Mouse (Mus musculus): ENCODE measurements around the gene Macrod2. TPM values are rescaled to one million over a fixed set of nuclear protein-coding genes. Genes with fewer than 3 reads are reported as not detected.

Gene Macrod2
- total RNA-seq, 1 experiment from 2014 or later: 7.5 TPM

DNA sequence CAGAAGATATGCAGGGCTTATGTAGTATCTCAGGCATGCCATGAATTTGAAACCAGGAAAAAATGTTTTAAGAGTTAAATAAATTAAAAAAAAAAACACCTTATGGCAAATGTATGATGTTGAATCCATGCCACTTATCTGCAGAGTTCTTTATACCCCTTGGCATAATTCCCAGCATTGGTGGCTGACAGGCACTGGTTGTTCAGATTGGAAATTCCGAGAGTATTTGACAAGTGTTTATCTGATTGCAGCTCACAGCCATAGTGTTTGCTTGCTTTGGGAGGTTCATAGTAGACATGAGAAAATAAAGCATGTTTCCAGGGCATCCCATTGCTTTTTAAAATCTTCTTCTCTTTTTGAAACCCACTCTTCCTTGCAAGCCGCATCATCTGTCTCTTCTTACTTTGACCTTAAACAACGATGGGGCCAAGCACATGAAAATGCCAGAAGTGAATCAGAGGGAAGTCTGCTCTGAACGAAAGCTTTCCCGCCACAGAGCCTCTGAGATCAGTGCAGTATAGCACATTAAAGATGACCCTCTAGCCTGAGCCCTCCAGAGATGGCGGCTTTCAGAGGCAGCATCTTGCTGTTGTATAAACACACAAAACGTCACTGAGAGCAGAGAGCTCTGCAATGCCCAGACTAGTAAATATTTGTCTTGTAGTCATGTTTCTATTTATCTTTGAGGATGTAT lies 1305.8 kb downstream of the Macrod2 start:
- no peak for DNase-seq

DNA sequence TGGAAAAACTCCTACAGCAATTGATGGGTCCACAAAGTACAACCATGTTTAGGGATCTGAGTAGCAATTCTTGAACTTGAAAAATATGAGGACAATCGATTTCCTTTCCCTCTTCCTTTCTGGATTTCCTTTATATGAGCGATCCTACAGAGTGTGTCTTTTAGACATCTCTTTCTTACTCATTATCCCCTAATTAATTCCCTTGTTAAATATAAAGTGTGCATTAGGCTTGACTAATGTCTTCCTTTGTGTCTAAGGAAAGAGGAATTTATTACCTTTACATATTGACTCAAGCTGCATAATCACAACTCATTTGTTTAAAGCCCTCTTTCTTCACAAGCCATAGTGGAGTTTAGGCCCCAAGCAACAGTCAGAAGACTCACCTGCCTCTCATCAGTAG lies 1316.7 kb downstream of the Macrod2 start:
- no peak for DNase-seq

DNA sequence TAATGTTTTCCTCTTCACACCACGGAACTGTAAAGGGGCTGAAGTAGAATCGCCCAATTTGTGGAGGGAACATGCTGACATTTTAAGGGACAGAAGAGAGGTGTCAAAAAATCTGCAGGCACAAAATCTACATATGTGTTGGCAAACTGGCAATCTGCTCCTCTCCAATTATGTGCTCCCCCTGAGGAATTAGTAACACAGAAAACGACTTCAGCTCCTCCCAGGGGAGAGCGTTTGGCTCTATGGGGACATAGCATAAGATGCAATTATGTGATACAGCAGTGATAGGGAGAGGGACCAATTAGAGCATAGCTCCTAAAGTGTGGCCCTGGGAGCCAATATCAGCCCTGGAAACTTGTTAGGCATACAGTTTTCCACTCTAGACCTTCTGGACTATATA lies 1317.2 kb downstream of the Macrod2 start:
- DNase-seq: no peak

DNA sequence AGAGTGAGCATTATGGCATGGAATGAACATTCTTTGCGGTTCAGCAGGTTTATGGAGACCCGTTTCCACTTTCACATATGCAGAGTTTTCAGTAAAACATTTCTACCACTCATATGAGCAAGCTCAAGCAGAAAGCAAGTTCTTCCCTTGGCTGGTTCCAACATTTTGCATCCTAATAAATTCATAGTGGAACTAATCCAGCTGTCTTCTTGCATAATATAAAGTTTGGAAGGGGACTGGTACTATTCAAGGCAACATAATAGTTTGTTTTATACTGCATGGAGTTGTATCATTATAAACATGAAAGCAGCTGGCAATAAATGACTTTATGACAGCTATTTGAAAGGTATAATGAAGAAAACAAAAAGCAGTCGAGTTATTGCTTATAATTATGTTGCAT lies 1320.0 kb downstream of the Macrod2 start:
- no peak for DNase-seq

DNA sequence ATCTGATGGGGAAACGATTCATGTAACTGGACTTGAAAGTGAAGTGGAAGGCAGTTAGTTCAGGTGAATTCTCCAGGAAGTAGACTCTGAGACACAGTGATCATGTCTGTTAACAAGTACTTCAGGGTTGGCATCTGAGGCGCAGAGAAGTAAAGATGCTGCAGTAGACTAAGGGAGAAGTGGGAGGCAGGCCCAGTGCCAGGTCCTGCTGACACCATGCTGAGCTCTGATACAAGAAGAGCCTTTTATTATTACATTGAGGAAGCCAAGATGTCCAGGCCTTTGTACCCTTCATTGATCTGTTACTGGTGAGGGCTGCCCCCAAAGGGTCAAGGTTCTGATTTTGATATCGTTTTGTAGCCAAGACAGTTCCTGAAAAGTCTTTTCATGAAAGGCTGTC lies 1327.4 kb downstream of the Macrod2 start:
- no peak for DNase-seq

DNA sequence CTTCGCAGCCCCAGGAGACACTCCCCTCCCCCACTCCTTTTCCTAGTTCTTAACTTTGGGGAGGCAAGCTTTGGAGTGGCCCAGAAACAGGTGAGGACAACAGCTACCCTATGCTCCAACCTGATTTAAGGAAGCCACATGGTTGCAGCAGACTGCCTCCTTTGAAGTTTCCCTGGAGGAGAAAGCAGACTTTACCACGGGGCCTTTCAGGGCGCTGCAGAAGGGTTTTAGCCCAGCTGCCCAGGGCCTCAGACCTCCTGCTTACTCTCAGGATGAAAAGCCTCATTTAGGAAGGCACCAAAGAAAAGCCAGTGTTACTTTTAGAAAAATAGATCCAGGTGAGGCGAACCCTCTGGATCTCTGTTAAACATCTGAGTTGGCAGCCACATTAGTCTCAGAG lies 1333.9 kb downstream of the Macrod2 start:
- no peak for DNase-seq

DNA sequence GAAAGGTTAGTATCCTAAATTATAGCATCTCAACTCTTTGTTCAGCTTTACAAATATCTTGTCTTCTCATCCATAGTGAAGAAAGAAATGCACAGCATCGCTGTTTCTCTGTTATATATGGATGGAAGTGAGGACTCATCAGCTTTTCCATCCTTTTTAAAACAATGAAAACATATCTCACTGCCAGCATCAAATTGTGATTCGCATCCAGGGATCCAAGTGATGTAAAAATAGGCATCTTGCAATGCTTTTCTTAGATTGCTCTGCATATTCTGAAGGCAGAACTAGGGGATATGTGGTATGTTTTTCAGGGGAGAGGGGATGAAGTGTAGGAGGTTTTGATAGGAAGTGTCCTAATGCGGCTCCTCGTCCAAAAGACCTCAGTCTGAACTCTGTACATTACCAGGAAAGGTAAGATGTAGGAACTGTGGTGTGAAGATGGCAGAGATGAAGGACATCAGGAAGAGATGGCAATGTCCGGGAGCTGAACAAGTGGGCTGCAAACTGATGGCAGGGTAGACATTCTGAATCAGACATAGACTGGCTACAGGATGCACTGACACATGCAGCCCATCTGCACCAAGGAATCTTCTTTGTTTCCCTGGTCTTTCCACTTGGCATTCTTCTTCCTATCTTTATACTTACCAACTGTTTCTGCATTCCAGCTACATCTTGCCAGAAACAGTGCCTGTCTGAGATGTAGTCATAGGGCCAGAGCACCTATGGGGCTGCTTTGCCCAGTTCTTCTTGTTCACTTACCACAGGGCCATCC lies 1341.8 kb downstream of the Macrod2 start:
- DNase-seq: no peak

DNA sequence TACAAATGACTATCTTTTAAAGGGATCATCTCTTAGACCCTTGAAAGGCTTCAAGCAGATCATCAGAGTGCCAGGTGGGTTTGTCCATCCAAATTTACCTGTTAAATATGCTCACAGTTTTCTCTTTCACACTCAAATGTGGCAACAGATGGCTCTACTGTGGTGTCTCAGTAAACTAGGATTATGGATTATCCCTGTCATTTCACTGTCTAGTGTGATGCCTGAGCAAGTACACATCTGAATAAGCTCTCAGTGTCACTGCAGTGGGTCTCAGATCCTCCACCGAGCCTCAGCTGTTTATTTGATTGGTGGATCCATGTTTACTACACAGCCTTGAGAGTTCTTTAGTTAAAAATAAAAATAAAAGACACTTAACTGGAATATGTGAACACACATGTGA lies 1343.6 kb downstream of the Macrod2 start:
- no peak for DNase-seq

DNA sequence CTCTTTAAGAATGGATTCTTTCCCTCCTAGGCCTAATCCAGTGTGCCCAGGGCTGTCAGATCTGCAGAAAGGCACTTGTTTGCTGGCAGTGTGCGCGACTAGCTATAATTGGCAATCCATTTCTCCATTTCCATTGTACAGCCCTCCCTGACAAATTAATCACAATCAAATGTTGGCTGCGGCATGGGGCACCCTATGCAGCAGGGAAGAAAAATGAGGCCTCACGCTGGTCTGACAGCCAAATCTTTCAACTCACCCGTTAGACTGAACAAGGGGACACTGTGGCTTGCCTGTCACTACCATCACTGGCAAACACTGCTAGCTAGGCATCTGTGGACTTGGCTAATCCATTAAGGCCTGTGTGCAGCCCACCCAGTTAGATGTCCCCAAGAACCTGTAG lies 1345.2 kb downstream of the Macrod2 start:
- no peak for DNase-seq

DNA sequence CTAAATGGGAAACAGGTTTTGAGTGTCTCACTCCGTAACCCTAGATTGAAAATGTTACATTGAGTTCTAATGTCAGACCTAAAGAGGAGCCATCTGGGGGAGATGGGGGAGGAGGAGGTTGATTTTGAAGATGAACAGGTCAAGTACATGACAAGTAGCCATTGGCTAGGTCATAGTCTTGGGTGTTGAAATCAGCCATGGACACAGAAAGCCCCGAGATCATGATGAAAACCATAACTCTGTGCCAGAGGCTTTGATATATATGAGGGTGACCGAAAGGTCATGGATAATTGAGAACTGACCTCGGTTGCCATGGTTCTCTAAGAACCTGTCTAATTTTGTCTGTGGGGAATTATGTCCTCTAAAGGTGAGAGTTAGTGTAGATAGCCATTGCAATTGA lies 1405.1 kb downstream of the Macrod2 start:
- DNase-seq: no peak

DNA sequence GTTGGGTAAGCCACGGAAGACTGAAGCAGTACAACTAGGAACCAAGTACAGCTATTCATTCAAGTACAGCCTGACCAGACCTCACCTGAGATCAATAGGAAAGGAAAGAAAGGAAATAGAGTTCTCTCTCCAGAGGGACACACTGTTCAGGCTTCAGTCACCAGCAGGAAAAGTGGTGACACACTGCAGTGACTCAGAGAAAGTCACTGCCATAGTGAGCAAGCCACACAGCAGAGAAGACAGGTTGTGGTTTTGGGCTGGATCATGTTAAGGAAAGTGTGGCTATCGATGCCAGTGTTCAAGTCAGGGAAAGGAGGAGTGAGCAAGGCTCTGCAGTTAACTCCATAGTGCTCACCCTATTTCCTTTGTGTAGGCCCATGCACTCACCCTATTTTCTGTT lies 1405.8 kb downstream of the Macrod2 start:
- DNase-seq: no peak

DNA sequence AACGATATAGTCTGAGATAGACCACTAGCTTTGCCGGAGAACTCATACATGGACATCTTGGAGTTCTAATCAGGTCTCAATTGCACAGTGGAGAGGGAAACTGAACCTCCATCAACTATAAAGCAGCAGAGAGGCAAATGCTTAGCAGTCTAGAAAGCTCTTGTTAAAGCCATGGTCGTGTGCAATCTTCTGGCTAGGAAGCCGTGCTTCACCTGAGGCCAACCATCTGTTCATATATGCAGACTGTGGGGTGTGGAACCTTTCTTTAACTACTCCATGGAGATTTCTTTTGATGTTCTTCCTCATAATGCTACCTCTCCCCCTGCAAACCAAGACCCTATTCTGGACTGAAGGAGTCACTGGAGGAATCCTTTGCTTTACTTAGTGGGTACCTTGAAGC lies 1421.2 kb downstream of the Macrod2 start:
- no peak for DNase-seq

DNA sequence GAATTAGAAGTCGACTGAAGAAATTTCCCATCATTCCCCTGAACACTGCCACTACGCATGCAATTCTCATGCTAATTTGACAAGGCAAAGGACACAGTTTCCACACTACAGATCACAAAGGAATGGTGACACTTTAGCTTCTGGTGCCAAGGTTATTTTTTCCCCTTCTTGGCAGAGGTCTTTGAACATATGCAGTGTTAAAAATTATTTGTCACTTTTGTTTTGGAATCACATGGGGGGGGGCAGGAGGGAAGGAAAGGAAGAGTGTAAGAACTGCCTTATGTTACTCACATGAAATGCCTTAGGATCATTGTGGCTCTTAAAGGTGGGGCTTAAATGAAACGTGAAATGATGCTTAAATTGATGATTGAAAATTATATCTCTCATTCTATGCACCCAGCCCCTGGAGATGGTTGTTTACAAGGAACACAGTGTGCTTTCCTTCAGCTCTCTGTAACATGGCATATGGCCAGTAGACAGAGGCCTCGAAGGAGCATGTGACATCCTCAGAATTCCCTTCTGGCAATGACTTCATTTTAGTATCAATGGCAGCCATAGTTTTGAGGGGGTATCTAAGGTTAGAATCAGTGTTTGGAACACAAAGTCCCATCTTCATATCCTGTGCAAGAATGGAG lies 1422.6 kb downstream of the Macrod2 start:
- no peak for DNase-seq

DNA sequence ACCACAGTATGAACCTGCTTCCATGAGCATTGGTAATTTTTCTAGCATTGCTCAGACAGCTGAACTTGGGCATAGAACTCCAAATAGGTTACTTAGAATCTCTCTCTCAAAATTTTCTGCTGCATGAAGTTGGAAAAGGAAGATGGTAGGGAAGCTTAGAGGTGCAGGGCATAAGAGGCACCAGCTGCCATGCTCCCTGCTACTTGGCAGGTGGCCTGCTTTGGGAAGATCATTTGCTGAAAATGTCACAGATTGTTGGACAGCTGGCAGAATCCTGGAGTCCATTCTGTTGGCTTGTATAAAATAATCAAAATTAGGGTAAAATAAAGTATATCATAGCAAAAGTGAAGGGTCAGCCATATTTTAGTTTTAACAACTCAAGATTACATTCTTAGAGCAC lies 1425.7 kb downstream of the Macrod2 start:
- no peak for DNase-seq

DNA sequence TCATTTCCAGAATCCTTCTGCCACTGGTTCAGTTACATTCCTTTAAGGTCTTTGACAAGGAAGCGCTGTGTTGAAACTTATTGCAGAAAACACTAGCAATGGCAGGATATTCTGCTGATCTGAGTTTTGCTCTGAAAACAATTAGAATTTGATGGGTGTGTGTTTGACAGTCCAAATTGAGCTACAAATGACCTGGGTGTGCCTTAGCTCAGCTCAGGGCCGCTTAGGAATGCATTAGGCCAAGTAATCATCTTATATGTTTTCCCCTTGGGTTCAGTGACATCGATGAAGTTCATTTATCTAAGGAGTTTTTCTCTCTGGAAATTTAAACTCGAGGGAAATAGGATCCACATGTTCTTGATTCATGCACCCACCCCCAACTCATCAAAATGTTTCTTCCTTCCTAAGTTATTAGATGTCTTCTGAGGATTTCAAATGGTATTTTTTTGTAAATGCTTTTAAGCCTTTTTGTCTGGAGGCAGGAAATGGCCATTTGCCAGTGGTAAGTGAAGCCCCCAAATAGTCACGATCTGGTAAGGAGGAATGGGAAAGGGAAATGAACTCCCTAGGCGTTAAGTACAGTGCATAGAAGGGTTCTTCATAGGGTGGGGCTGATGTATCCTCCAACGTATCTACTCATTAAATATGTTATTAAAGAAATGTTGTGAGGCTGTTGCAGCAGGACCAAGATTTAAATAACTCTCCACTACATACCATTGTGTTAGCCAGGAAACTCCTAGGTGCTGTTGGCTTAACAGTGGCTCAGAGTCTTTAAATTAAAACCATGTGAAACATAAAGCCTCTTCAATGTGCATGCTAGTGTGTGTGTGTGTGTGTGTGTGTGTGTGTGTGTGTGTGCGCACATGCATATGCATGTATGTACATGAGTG lies 1430.7 kb downstream of the Macrod2 start:
- no peak for DNase-seq

DNA sequence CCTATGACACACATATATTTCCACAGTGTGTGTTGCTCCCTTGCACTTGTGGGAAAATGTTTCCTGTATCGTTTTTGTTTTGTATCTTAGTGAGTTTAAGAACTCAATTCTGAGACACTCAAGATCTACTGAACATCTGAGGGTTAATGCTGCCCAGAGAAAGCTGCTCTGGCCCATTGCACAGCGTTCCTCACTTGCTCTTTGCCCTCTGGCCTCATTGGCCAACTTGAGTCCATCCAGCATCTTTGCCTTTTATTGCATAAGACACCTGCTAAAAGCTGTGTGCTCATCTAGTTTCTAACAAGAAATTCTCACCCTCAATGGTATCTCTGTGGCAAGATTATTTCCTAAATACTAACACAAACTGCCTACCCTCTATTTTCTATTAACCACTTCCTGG lies 1435.4 kb downstream of the Macrod2 start:
- DNase-seq: no peak

DNA sequence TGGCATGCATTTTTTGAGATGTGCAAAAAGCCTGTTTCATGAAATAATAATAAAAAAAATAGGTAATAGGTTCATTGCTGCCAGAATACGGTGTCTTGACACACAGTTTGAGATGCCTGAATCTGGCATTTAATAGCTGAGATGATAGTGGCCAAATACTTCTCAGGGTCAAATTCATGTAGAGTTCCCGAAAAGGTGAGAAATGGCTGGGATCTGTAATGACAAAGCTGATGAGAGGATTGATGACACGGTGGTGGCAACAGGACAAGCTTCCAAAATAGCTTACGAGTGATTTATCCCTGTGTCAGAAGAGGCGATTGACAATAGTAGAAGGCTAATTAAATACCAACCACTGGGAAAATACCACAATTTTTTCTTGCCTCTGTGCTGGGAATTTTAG lies 1436.4 kb downstream of the Macrod2 start:
- DNase-seq: no peak

DNA sequence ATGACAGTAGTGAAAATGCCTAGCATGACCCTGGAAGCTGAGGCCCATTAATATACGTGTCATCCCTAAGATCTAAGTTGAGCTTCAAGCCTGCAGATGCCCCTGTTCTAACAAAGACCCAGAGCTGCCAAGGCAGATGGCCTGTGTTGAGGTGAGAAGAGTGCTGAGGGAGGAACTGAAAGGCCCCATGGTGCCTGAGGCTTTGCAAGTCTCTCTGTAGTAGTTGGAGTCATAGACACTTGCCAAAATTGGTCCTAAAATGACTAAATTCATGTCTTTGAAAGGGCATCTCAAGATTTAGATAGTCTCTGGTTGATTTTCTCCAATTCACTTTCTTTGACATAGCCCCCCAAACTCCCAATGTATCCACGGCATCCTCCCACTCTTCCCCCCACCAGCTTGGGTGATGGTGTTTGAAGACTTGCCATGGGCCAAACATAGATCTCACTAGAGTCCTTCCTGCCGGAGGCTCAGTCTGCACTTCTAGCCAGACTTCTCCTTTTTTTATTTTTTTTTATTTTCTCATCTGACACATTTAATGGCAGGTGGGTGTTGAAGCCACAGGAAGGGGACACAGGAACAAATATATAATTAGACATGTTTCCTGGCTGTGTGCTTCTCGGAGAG lies 1439.2 kb downstream of the Macrod2 start:
- DNase-seq: no peak

DNA sequence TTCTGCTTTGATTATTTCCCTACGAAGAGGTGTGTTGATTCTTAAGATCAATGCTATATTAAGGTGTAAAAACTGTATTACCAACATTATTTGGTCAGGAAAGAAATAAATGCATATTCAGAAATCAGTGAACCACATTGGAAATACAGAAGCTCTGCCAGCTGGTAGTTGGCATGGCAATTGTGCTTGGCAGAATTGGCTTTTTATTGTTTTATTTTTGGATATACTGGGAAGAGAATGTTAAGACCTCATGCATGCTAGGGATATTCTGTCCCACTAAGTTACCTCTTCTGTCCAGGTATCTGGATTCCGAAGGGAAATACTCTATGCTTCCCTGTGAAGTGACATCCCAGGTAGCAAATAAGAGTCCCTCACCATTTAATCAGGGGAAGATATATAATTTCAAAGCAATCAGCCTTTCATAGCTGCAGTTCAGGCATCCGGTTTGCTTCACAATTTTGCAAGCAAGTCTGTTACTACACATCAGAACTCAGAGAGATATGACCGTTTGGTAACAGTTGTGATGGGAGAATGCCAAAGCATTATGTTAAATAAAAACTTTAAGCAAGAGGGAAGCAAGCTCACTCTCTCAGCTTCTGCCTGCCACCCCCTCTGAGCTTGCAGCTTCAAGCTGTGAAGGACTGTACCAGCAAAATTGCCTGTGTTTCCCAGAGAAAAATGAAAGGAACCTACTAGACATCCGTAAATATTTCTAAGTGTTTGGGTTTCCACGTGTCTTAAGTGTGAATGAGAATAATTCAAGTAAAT lies 1449.5 kb downstream of the Macrod2 start:
- no peak for DNase-seq

DNA sequence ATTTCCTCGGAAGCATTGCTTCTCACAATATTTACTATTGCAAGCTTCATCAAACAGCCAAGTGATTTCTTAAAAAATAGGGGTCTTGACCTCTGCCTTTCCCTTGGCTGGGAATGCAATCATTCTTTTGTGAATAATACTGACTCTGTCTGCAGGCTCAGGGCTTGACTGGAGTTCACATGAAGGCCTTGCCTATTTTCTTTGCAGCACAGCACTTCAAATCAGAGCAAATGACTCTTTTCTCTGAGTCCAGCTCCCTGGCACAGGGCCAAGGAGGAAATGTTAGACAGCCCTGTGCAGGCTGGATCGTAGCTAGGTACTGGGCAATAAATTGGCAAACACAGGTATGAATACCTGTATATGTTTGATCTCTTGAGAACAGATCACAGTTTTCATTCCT lies 1464.1 kb downstream of the Macrod2 start:
- peak; percentile 6 for DNase-seq

DNA sequence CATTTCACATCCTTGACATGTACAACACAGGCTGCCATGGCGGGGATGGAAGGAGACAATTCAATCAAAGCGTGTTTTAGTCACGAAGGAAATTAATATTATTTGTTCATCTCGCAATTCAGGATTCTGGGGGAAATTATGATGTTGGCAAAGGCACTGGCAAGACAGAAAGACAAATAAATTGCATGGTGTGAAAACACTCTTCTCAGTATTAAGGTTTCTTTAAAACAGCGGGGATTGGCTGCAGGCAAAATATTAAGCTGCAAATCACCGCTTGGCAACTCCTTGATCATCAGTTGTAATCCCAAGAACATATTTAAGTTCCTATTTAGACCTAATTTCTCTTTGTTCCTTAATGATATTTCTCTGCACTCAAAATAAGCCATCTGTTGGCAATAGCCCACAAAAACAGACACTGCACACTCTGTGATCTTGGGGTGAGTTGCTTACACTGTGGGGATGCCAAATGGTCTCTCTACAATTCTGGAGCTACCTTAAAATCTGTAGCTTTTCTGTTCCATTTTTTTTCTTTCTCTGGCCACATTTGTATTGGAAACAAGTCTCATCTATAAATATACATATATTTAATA lies 1466.7 kb downstream of the Macrod2 start:
- DNase-seq: no peak

All from adrenal gland, postnatal 14 days (tissue).